Mouse (Mus musculus) cerebellum, adult 9-11 months (tissue): ENCODE data around the gene Rnf113a1.
A peak's percentile ranks its signal among the peaks of the same experiment; 100 is the strongest.
"Not testable (repeated sequence)": the region's sequence is repeated elsewhere in the genome, so short reads cannot be mapped to it uniquely, and the experiment has no call there.

Source experiments
- DNase-seq: peaks from one replicate; pipeline ENCODE4 v3.0.0; 2022

Gene Rnf113a1

DNA sequence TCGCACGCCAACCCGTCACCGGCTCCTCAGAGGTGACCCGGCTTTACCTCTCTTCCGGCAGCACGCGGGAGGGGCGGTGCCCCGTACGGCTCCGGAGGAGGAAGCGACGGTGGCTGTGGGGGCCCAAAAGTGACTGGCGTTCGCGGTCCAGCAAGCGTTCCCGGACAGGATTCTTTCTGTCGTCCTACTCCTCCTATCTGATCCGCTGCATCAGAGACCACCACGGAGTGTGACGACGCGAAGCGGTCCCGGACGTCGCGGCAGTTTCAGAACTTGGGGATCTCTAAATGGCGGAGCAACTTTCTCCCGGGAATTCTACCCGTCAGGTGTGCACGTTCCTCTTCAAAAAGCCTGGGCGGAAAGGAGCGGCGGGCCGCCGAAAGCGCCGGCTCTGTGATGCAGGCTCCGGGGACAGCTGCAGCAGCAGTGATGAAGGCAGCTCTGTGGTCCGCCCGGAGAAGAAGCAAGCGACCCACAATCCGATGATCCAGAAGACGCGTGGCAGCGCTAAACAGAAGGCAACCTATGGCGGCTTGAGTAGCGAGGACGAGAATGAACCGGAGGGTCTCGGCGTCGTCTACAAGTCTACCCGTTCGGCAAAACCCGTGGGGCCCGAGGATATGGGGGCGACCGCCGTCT lies at the start of gene Rnf113a1, which contains the start of gene Ndufa1:
Gene Rnf113a1, plus strand, starts transcription at position 141 of the 639 bp plus-strand sequence.
Gene Ndufa1, minus strand, starts transcription at position 59 of the 639 bp plus-strand sequence.
- peak; percentile 86 for DNase-seq

DNA sequence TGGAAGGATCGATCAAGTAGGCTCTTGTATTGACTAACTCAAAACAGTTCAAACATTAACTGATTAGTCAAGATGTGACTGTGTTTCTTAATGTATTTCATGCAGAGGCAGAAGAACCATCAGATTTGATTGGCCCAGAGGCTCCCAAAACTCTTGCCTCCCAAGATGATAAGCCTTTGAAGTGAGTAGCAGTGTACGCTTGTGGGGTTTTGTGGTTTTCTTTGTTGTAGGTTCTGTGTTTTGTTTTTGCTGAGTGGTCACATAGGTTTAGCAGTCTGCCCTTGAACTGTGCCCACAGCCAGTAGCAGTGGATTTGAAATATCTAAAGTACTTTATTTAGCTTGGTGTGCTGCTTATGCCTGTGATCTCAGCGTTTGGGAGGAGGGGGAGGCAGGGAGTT lies 49.3 kb upstream of the Rnf113a1 start:
- DNase-seq, result no peak

- not testable (repeated sequence) for DNase-seq
These were observed 46.5 kb upstream of the Rnf113a1 start for GRCm38 (mm10) chrX:37144498-37144897.

GRCm38 (mm10) chrX:37144954-37145353 lies 46.1 kb upstream of the Rnf113a1 start:
- DNase-seq, result no peak

DNA sequence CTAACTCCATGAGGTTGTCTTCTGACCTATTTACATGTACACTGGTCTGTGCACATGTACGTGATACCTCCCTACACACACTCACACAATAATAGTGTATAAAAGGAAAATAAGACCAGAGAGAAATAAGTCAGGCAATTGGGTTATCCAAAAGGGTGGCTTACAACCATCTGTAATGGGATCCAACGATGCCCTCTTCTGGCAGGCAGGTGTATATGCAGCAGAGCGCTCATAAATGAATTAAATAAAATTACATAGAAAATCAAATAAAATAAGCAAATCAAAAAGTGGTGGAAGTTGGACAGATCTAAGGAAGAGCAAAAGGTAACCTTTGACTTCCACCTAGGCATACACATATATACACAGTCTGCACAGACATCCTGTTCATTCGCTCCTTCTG lies 33.2 kb upstream of the Rnf113a1 start:
- DNase-seq, result no peak

GRCm38 (mm10) chrX:37161169-37161568 lies 29.9 kb upstream of the Rnf113a1 start:
- DNase-seq, result no peak

DNA sequence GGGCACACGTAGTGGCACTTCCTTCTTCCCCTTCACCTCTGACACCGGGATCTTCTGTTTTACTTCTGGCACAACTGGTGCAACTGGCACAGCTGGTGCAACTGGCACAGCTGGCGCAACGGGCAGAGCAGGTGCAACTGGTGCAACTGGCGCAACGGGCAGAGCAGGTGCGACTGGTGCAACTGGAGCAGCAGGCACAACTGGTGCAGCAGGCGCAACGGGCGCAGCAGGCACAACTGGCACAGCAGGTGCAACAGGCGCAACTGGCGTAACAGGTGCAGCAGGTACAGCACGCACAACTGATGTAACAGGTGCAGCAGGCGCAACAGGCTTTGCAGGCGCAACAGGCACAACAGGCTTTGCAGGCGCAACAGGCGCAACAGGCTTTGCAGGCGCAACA lies 27.9 kb upstream of the Rnf113a1 start:
- no peak for DNase-seq

DNA sequence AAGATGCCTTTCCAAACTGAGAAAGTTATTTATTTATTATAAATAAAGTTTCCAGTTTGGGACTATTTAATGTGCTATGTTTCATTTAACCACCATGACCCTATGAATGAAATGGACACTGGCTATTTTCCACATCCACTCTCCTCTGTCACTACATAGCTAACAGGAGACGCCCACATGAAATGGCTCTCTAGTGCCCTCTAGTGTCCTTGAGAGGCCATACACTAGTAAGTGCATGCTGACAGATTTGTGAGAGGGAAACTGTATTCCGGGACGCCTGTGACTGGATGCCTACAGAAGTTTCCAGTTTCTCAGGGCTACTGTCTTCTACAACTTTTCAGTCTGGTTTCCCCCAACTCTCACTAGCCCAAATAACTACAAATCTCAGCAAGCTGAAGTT lies 24.0 kb upstream of the Rnf113a1 start:
- peak; percentile 10 for DNase-seq

- no peak for DNase-seq
These were observed 22.3 kb upstream of the Rnf113a1 start, which contains the start of gene Akap14 for GRCm38 (mm10) chrX:37168742-37169141. Akap14 (minus strand) TSS chrX:37168842.

DNA sequence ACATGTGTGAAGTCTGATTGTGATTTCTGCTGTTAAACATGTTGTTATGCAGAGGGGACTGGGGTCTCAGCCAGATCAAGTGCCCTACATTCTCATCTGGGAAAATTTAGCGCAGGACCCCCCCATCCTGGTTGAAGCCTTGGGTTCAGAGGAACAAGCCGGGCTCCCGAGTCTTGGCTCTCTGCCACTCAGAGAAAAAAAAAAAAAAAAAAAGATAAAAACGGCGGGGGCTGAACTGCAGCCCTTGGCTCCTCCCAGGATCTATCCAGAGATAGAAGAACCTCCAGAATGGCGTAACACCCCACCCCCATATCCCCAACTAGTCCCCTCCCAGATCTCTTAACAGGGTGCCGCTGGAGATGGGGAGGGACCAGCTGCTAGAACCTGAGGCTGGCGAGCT lies 6.6 kb upstream of the Rnf113a1 start:
- peak; percentile 10 for DNase-seq

GRCm38 (mm10) chrX:37190755-37191104 lies 315 bp upstream of the Rnf113a1 start:
- no peak for DNase-seq

DNA sequence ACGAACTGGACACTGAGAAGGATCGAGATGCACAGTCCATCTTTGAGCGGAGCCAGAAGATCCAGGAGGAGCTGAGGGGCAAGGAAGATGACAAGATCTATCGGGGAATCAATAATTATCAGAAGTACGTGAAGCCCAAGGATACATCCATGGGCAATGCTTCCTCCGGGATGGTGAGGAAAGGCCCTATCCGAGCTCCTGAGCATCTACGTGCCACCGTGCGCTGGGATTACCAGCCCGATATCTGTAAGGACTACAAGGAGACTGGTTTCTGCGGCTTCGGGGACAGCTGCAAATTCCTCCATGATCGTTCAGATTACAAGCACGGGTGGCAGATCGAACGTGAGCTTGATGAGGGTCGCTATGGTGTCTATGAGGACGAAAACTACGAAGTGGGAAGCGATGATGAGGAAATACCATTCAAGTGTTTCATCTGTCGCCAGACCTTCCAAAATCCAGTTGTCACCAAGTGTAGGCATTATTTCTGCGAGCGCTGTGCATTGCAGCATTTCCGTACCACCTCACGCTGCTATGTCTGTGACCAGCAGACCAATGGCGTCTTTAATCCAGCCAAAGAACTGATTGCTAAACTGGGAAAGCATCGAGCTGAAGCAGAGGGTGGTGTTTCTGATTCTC lies 817 bp downstream of the Rnf113a1 start:
- DNase-seq, result peak; percentile 5

- no peak for DNase-seq
These were observed 7.6 kb downstream of the Rnf113a1 start for GRCm38 (mm10) chrX:37198676-37199075.

DNA sequence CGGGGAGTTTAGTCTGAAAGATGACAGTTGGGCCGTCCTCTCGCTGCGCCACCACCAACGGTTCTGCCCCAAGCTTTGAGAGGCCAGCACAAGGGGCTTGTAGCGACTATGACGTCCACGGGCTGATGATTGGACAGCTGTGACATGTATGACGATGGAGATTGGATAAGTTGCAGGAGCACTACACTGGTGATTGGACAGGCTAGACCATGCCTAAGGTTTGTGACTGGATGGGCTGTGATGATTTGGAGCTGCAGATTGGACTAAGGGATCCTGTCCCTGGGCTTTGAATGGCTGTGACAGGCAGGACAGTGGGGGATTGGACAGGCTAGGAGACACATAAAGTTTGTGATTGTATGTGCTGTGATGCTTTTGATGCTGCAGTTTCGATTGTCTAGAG lies 19.9 kb downstream of the Rnf113a1 start, which contains the start of gene Gm9:
Gene Gm9, minus strand, starts transcription at position 101 of the 400 bp plus-strand sequence.
- no peak for DNase-seq

DNA sequence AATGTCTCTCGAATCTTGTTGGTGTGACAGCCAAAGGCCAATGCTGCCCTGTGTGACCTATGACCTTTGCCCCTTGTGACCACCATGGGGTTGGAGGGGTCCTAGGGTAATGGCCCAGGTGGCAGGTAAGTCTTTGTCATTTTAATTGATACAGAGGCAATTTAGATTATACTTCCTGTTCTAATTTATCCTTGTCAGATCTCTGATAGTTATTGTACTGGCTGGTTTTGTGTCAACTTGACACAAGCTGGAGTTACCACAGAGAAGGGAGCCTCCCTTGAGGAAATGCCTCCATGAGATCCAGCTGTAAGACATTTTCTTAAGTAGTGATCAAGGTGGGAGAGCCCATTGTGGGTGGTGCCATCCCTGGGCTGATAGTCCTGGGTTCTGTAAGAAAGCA lies 31.1 kb downstream of the Rnf113a1 start, which contains the start of gene Rhox1:
Gene Rhox1, minus strand, starts transcription at position 101 of the 400 bp plus-strand sequence.
- not testable (repeated sequence) for DNase-seq
